Mouse (Mus musculus) skeletal muscle tissue, adult 2 months (tissue): ENCODE data around the gene Elmod2.
"Not testable (repeated sequence)": the region's sequence is repeated elsewhere in the genome, so short reads cannot be mapped to it uniquely, and the experiment has no call there.

ENCODE experiments used
- DNase-seq: peaks from one replicate; pipeline ENCODE4 v3.0.0-alpha.2; 2012; ENCODE audit warnings: low read depth, low spot score

Elmod2 gene

DNA sequence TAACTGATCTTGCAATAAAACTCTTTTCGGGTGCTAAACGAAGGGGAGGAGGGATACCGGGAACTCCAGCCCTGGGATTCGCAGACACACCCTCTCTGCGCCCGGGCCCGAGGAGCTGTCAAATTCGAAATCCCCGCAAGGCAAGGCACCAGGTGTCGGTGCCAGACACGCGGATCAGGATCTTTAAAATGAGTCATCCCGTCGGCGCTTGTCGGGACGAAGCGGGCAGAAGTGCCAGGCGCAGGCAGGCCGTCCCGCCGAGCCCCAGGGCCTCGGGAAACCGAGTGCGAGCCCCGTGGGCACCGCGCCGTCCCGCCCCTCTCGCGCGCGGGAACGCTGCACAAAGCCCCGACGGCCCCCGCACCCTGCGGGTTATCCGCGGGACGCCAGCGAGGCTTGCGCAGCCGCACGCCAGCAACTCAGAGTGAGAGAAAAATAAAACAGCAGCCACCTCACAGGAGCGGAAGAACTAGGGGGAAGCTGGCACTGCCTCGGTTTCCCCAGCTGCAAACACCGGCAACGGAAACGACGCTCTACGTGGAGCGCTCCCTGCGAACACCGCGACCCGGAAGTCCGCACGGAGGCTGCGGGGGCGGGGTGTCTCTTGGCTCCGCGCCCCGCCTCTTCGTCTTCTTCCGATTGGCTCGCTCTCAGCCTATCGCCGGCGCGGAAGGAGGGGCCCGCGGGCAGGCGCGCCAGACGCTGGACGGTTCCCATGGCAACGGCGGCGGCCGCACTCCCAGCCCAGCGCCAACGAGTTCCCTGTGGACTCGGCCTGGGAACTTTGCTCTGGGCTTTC is at the start of gene Elmod2:
Gene Elmod2 (minus strand): TSS at position 588 of the 799 bp plus-strand sequence.
- DNase-seq = peak; percentile 95

DNA sequence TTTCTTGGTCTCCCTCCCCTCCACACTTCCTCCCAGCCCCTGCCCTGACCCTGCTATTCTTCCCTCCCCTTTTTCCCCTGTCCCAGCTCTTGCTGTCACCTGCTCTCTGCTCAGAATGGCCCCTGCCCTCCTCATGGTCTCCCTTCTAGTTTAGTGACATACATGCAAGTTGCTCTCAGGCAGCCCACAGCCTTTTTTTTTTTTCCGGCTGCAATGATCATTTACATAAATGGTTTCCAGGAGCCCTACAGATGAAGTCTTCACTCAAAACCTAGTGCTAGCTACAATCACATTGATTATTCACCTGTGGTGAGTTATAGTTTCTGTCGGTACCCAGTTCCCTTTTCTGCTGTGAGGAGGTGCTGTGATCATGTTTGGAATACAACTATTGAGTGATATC is 48.7 kb upstream of the Elmod2 start:
- no peak for DNase-seq

DNA sequence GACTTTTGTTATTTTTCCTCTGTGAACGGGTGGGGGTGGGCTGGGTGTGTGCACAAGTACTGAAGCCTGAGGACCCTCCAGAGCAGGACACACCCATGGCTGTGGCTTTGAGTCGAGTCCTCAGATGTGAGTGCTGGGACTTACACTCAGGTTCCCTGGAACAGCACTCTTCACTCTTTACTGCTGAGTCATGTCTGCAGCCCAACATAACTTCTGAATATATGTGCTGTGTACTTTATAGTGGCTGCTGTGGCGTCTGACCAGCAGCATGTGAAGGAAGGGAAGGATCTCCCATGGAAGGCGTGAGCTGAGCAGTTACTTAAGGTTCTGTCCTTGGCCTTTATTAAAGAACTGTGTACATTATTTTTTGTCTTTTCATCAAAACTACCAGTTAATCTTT is 47.9 kb upstream of the Elmod2 start:
- DNase-seq = no peak

DNA sequence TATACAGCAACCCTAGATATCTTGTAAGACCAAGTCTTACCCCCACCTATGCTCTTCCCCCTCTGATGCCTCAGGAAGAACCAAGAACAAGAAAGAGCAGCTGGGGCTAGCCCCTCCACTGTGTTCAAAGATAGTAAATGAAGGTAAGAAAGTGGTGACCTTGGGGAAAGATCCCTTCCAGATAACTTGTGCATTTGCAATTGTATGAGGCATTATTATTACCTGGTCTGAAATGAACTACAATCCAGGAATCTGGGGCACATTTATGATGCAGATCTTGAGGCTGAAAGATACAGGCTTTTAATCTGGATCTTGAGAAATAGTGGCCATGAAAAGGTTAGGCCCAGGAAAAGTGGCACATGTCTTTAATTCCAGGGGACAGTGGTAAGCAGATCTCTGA is 44.9 kb upstream of the Elmod2 start:
- DNase-seq = no peak

DNA sequence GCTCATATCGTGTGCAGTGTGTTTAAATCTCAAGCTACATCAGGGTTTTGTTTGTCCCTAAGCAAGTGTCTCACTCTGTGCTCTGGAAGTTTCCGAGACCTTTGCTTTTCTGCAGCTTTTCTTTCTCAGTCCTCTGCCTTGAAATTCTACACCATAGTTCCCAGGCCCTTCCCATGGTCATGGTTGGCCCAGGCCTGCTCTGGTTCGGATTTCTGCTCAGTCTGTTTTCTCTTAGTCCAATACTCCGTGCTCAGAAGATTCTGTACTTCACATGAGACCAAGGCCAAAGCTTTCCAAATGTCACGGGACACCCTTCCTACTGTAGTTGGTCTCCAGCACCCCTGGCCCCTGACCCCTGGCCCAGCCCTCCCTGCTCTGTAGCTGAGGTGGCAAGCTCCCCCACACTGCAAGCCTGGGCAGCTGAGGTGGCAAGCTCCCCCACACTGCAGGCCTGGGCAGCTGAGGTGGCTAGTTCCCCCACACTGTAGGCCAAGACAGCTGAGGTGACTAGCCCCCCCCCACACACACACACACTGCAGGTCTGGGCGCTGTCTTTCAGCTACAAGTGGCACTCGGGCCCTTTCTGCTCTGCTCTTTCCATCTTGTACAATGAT is 31.0 kb upstream of the Elmod2 start:
- DNase-seq = no peak

DNA sequence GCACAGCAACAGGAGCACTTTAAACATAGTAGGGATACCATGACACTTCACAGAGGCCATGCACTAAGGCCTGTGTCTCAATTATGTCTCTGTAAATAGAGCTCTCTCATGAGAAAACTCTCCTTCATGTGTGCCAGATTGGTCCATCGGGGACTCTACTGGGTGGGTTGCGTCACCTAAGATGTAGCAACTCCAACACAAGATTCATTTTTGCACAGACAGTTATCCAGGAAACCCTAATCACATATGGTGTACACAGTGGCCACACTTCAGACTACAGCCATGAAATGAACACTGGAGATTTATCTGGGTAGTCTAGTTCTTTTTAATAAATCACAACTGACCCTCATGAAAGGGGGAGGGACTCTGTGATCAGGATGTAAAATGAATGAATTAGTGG is 19.0 kb upstream of the Elmod2 start:
- DNase-seq = no peak

DNA sequence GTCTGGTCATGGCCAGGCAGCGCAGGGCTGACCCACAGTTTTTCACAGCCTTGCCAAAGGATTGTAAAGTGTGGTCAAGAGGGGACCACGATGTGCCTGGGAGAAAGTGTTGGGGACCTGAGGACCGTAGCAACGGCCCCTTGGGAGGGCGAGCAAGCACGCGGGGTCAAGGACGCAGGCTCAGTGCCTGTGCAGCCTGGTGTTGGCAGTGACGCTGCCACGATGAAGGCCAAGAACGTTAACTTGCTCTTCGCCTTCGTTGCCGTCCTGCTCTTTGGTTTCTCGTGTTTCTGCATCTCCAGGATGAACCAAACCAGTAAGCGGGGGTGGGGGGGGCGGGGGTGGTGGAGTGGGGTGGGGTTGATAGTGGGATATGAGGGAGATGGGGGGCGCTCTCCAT is 16.0 kb upstream of the Elmod2 start, which contains the start of gene Mgat4d:
Gene Mgat4d (plus strand): TSS at position 209 of the 400 bp plus-strand sequence.
- DNase-seq = no peak

DNA sequence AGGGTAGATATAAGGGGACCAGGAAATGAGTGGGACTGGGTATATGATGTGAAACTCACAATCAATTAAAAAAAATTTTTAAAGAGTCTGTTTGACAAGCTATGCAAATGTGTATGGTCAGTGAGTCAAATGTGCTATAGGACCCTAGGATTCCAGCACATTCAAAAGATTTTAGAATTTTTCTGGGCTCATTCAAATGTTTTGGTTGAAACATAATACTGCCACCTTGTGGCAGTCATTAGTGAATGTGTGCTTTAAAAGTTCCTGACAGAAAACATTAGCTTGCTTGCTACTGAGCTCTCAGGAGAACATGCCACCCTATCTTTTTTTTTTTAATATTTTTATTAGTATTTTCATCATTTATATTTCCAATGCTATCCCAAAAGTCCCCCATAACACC is 10.4 kb upstream of the Elmod2 start:
- no peak for DNase-seq

DNA sequence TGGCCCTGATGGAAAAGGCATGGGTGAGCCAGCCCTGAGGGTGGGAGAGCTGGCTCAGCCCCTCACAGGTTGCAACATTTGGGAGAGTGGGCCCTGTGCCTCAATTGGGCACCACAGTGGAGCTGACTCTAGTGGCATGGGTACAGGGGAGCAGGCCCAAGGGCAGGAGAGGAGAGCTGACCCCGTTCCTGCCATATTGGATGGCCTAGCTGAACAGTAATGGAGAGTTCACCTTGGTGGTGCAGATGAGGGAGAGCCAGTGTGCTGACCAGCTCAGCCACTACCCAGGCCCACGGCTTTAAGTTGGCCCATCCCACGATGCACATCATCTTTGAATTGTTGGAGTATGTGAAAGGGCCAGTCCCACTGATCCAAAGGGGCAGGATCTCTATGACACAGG is 9.8 kb upstream of the Elmod2 start:
- DNase-seq = no peak

DNA sequence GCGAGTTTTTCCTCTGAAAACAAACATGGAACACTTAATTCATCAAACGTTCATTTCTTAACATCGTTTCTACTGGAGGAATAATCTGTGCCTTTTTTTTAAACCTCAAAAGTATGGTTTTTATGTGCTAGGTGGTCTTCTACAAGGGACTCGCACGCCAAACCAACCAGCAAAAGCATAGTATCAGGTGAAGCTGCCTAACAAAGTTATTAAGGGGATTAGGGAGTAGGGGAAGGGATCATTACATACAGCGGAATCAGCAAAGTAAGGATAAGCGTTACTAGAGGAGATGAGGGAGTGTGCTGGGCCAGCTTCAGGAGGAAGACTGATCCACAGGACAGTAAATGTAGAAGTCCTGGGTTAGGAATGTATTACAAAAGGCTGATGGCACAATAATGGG is 578 bp upstream of the Elmod2 start:
- no peak for DNase-seq

DNA sequence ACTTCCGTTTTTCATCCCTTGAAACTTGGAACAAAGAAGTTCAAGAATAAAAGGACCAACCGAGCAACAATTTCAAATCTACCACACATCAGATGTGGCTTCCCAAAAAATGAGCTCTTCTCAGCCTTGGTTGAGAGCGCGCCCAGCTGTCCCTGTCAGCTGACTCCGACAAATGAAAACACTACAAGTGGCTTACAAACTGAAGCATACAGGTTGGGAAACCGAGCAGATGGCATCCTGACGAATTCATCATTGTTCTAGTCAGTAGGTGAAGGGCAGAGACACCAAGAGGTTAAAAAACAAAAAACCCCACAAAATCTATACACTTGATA is 753 bp downstream of the Elmod2 start:
- DNase-seq = no peak

DNA sequence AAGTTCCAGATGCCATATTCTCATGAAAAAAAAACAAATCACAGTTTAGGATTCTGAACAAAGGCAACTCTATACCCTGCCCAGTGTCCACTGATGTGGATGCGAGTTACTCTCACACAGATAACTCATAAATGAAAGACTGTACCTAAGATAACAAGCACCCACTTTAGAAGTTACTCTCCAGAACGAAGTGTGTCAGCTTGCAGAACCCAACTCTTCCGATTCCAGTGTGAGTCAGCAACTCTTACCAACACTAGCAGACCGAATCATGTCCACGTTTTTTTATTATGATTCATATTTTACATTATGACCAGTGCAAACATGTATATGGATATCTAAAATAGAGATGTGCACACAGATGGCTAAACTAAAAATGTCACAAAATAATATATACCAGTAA is 4.4 kb downstream of the Elmod2 start:
- no peak for DNase-seq

DNA sequence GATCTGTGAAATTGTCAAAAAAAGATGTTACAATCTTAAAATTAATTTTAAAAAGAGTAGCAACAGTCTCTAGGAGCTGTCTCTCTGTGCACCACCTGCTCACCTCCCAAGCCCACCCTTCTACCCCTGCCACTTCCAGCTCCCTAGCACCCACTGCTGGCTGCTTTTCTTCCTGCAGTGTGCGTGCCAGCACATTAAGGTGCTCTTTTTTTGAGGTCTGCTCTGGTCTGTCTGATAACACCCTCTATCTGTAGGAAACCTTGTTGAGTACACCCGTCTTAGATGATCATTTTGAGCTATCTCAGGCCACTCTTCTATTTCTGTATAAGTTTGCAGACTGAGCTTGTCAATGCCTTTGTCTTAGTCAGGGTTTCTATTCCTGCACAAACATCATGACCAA is 9.2 kb downstream of the Elmod2 start:
- no peak for DNase-seq

DNA sequence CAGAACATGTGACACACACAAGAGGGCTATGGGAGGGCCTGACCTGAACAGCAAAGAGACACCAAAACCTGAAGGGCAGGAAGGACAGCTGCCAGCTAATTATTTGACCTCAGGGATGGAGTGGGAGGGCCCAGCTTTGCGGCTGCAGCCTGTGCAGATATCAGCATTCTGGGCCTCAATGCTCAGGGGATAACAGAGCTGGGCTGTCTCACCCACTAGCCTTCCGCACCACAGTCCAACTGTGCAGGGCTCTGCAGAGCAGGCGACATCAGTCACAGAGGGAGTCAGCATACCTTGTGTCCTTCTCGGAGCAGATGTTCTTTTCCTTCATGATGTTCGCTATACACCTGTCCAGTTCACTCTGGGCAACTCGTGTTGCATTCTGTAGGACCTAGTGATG is 9.9 kb downstream of the Elmod2 start:
- no peak for DNase-seq

DNA sequence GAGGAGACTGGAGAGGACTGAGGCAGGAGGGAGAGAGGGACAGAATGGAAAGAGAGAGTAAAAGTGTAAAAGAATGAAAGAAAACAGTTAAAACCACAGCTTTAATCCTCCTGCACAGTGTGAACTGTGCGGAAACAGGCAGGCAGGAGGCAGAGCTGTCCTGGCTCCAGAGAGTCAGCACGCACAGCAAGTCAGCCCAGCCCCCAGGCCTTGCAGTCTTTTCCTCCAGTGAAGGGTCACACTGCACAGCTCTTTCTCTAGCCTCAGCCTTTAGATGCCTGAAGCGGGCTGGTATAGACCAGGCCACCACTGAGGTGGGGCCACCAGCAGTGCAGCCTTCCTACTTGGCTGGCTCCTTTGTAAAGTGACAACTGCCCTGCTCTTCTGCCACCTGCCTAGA is 11.7 kb downstream of the Elmod2 start:
- no peak for DNase-seq

DNA sequence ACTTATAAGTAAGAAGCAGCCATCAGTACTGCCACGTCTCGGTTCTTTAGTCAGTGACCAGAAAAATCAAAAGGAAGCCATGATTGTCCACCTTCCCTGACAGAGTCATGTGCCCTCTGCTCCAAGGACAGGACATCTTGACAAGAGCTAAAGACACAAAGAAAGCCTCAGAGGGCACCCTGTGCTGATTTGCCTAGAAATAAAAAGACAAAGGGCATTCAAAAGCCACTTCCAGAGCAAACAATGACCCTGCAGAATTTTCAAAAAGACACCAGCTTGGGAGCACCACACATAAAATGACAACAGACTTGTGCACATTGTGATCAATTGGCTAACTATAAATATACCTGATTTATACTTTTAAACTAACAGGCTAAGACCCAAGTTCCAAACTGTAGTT is 16.6 kb downstream of the Elmod2 start:
- no peak for DNase-seq

DNA sequence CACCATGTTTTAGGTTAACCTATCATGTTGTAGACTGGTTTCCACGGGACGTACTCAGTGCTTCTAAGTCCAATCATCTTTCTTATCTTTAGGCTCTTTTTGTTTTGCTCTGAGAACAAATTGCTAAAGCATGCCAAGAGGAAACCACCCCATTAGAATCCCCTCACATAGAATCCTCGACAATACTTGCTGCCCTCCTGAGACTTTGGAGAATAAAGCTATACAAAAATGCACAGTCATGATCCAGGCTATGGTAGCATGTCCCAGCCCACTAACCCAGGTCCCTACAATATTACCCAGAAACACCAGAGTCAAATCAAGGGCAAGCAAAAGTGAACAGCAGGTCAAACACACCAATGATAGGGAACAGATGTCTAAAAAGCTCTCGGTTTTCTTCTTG is 17.2 kb downstream of the Elmod2 start:
- not testable (repeated sequence) for DNase-seq

DNA sequence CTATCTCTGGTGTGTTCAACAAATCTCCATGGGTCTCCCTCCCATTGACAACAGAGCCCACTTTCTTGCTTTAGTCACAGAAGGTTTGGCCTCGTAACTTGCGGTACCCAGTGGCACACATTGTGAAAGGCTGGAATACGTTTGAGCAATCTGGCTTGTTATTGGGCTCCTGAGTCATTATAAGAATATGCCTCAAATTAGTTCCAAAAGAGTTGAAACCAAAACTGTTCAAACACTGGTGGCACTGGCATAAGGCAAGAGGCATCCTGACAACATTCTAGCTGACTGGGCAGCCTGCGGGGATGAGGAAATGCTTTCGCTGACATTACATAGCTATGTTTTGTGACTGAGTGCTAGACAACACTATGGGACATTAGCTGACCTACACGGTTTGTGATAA is 22.4 kb downstream of the Elmod2 start:
- no peak for DNase-seq

DNA sequence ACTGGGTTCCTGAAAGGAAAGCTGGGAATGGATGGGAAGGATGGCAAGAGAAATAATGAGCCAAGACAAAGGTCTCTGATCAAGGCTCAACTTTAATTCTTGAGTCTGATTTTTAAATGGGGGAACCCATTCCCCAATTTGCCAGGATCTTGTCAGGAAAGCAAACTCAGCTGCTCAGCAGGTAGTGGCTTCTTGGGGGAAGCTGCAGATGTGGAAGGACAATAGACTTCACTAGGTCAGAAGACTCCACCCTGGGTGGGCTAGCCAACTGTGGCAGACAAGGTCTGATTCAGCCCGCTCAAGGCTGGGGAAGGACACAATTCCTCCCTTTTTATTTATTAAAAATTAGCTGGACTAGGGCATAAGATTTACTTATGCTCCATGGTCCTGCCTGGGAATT is 27.3 kb downstream of the Elmod2 start:
- no peak for DNase-seq

DNA sequence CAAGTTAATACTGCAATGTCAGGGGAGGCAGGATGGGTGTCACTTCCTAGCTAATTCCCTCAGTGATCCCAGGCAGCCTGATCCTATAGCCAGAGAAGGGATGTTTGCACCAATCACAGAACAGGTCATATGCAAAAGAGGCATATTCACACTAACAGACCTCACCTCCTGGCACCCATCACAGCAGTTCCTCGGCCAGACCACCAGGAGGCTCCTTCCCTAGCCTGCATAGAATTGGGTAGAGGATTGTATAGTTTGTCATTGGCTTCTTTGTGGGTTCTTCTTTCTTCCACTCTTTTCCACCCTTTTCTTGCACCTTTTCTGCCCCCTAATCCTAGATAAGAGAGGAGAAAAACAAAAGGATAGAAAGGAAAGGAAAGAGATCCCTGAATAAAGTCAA is 32.2 kb downstream of the Elmod2 start:
- DNase-seq = no peak

DNA sequence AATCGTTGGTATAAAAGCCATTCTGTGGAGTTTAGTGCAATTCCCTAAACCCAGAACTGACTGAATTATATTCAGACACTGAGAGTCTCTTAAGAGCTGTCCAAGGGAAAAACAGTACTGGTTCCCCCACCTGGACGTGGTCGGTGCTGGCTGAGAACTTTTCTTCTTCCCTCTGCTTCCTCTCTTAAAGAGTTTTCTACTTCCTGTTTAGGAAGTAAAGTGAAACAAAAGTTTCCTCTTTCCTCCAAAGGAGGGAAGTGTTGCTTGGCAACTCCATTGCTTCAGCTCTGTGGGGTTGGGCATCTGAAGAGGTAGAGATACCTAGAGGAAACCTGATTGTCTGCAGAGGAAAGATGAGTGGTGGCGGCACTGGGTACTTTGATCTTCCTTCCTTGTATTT is 34.9 kb downstream of the Elmod2 start:
- DNase-seq = no peak

DNA sequence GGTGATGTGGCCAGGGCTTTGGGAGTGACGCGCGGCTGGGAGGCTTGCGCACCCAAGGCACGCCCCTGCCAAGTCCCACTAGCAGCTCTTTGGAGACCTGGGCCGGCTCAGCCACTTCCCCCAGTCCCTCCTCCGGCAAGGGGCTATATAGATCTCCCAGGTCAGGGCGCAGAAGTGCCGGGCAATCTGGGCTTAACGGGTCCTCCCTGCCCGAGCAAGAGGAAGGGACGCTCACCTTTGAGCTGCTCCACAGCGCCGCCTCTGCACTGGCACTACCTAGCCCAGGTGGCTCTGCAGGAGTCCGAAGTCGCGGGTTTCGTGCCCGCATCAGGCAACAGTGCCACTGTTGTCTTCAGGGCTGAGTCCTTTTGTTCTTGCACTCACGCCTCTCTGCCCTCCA is 42.1 kb downstream of the Elmod2 start, which contains the start of gene Ucp1:
Gene Ucp1 (plus strand): TSS at position 177 of the 400 bp plus-strand sequence.
- DNase-seq = no peak

DNA sequence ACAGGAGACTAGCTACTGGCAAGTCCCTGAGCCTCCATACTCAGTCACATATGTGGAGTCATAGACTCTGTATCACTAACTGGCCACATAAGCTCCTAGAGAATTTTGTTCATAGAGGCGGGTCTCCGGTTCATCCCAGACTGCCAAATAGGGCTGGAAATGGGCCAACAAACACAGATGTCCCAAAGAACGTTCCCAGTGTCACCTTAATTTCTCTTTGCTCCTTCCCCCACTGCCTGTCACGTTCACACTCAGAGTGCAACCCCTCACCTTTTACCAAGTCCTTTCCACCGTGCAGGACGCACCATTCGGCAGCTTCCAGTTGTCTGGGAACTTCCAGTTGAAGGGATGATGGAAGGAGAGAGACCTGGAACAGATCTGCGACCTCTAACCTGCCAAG is 46.9 kb downstream of the Elmod2 start:
- no peak for DNase-seq

DNA sequence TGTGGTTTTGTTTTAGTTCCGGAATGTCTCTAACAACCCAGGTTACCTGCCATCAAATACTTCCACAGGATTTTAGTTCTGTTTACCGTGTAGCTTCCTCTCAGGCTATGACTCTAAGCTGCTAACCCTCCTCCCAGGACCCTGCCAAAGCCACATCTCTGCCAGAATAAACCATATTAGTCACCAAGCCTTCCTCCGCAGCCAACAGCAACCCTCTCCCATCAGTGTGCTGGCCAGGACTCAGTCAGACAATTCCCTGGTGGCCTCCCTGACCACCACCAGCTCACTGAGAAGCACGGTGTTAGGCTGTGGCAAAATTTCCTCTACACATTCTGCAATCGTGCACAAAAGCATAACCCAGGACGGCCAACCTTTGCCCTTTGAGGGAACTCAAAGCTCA is 53.9 kb downstream of the Elmod2 start:
- DNase-seq = peak; percentile 21
